Mouse (Mus musculus) adrenal gland, adult (tissue): ENCODE results near the gene H6pd.

ENCODE experiments used
- DNase-seq, 2 experiments: peaks; one replicate each; pipeline ENCODE4 v3.0.0; 2022 to 2023; ENCODE audit warnings: low spot score in 1 of 2; ENCODE audit not compliant: inconsistent age in 2 of 2

Gene H6pd

DNA sequence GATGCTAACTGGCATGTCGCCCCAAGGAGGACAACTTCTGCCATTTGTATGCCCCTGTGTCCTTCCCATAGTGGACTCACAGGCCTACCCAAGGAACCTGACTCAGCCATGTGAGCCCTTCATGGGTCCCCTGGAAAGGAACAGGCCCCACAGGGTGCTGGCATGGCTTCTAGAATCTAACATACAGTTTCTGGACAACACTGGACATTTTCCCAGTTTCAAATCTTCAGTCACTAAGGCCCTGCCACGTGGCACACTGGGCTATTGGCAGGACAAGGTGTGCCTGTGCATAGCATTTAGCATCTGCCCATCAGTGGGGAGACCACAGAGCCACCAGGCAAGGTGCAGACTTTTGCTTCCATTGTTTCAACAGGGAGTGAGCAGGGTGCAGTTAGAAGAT, 30.0 kb downstream of the H6pd start:
- DNase-seq = peak in 1 of 2 experiments; percentile 30

DNA sequence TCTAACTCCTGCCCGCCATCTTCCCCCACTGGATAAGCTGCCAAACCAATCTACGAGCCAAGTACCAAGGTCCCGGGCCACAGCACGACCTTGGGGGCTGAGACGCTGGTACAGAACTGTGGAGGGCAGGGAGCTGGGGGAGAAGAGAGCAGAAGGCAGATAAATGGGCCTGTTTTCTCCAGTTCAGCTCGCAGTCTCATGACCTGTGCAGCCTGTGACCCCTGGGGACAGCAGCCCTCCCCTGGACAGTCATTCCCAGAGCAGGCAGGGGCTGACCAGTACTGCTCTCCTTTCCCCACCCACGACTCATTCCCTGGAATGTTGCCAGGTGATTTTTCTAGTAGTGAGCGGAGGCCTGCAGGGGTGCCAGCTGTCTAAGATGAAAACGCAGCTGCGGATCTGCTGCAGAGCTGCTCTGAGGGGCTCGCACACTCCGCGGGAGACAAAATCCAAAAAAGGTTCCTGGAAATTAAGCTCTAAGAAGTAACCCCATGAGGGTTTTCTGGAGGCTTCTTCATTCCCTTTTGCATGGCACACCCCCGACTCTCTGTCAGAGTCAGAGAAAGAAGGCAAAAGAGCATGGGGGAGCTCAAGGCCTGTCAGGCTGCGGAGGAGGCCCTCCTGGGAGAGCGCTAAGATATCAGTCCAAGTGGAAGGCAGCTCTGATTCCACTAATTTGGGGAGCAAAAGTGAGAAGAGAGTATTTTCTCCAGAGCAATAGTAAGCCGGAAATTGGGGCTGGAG, 30.9 kb downstream of the H6pd start:
- DNase-seq = peak; percentile 84 to 91

DNA sequence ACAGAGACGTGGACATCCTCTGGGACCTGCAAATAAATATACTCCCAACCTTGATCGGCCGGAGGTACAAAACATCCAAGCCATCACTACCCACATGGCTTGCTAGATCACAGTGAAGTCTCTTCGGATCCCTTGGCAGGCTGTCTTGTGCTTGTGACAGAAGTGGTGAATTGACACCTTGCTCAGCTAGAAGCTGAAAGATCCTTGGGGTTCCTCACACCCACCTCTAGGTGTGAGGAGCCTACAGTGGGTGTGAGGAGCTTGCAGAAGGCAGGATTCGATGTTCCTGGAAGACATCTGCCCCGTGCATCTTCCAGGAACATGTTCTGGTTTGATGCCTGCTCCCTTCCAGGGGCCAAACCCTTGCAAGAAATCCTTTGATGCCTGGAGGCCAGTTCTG, 31.6 kb downstream of the H6pd start:
- no peak for DNase-seq

DNA sequence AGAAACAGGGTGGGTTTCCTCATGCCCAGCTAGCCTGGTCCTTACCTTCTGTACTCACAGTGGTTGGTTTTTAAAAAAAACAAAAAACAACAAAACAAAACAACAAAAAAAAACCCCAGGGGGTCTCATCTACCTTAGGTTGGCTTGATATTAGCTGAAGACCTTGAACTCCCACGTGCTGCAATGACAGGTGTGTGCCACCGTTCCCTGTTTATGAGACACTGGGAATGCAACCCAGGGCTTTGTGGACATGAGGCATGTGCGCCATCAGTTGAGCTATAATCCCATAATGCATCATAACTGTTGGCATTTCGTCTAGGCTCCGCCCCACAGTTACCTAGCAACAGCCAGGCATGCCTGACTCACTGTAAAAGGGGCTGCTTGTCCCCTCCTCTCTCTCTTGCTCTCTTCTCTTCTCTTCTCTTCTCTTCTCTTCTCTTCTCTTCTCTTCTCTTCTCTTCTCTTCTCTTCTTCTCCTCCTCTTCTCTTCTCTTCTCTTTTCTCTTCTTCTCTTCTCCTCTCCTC, 33.0 kb downstream of the H6pd start:
- DNase-seq = peak; percentile 63 to 79

DNA sequence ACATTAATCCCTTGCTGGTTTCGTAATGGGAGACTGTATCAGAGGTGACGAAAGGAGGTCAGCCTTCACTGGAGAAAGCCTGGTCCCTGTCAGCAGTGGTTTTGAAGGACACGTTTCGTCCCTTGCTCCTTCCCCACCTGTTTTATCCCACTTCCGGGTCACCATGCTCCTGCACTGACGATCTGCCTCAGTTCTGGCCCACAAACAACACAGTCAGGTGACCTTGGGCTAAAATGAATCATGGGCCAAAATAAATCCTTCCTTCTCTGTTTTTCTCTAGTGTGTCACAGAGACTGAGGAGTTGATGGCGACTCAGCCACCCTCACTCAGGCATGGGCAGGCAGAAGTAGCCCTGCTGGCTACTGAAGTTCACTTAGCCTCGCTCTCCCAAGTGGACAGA, 33.5 kb downstream of the H6pd start:
- DNase-seq = peak; percentile 76 to 92

DNA sequence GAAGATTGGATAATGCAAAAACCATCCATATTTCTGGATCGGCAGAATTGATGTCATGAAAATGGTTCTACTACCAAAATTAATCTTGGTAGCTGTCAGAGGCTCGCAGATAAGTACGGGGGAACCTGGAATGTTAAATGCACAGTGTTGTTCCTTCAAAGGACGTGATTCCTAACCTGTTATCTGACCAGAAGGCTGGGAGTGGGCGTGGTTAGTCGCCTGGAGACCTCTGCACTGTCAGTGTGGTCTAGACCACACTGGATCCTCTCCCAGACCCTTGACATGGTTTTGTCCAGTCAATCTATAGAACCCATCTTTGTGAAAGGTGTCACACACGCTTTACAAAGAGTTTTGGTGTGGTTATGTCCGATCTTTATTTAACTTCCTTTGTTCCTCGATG, 37.4 kb downstream of the H6pd start:
- no peak for DNase-seq

DNA sequence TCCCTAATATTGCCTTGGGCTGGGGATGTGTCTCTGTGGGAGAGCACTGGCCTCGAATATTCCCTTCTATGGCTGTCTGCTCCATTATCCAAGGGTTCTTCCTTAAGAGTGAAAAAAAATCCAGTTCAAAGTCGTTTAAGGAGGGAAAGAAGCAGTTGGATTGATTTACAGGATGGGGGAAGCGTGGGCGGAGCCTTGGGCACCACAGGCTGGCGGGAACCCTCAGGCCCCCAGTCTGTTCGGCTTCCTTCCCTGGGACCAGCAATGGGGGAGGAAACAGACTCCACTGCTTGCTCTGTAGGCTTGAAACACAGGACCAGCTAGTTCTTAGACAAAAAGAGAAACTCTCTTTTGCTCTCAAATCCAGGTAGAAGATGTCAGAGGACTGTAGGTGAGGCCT, 40.3 kb downstream of the H6pd start:
- no peak for DNase-seq

DNA sequence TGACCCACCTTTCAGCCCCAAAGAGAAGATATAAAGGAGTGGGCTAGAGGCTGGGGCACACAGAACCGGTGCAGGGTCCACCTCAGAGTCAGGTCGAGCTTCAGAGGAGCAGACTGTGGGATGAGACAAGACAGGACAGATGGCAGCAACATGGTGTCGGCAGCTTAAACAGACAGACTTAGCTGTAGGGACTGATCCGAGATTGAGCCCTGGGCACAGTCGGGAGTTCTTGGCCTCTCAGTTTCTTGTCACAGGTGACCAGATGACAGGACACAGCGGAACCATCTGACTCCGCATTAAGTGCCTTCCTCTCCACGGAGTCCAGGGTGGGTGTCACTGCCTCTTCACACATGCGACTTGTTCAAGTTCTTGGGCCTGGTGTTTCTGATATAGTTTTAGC, 41.9 kb downstream of the H6pd start:
- no peak for DNase-seq

DNA sequence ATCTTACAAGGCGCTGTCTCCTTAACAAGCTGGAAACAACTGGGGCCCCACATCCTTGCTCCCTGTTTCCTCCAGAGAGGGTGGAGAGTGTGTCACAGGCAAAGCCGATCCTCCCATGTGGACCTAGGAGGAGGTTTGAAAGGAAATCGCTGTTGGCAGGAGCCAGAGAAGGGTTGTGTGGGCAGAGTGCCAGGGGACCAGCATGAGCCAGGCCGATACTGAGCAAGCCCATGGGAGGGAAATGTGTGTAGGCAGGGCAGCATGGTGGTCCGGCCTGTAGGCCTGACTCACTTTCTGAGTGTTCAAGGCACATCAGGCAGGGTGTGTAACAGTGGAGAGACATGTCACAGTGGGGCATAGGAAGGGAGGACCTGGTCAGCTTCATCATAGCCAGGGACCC, 42.6 kb downstream of the H6pd start:
- peak; percentile 69 to 84 for DNase-seq

DNA sequence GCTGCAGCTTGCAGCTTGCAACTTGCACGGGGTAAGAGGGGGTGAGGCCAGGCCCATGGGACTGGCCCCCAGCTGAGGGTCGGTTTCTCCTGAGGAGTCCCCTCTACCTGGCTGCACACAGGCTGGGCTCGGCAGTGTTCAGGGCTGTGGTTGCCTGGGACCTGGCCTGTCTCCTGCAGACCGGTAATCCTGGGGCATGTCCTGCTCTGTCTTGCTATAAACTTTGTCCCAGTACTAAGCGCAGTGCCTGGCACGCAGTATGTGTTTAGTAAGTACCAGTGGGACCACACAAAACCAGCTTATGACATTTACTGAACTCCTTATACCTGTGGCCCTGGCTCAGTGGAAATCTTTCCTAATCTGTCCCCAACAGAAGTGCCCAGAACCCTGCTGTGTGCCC, 43.2 kb downstream of the H6pd start:
- no peak for DNase-seq

DNA sequence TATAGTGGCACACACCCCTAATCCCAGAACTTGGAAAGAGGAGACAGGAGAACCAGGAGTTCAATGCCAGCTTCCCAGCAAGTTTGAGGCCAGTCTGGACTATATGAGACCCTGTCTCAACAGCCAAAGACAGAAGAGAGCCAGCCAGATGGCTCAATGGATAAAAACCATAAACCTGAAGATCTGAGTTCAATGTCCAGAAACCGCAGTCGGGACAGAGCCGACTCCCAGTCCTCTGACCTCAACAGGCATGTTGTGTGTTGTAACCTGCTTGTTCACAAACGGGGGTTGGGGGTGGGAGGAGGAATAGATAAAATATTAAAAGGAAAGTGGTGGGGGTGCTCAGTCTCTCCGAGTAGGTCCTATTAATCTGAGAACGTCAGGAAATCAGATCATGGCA, 43.6 kb downstream of the H6pd start:
- no peak for DNase-seq

DNA sequence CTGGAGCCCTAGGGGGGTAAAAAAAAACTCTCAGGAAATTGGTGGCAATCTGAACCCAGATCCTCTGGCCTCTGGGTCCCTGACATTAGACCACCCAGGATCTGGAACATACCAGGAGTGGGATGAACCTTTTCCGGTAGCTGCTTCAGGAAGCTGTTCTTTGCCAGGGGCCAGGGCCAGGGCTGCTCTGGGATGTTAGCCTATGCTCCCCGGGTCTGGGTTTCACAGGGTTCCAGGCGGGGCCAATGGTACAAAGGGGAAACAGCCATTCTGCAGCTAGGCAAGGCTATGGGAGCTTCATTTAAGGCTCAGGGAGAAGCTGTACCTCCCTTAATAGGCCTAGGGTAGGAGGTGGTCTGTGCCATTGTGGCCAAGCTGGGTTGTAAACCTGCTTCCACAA, 44.1 kb downstream of the H6pd start:
- DNase-seq = no peak

DNA sequence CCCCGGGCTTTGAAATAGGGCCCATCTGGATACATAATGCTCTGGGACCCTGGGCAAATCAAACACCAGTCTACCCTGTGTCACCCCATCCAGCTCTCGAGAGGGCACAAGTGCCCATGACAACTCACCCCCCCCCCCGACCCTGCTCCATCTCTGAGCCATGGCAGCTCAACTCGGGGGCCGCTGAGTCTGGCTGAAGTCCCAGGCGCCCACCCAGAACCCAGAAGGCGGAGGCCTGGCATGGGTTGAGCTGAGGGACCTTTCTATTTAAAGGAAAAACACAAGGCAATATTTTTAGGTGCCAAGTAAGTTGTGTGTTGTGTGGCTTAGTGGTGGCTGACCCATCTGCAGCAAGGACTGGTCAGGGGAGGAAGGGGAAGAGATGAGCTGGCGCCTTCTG, 44.5 kb downstream of the H6pd start:
- no peak for DNase-seq

DNA sequence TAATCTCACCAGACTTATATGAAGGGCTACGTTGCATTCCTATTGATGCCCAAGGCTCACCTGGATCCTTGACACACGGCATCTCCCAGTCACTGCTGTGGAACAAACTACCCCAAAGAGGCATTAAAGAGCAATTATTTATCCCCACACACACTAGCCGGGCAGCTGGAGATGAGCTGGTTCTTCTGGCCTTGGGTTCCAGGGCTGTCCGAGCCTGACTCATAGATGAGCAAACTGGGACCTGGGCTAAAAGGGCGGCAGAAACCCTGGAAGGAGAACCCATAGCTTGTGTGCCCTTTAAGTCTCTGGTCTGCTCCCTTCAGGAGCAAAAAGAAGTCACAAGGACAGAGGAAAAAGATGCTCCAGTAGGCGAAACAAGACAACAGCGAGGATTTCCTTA, 48.4 kb downstream of the H6pd start:
- peak; percentile 77 to 84 for DNase-seq

DNA sequence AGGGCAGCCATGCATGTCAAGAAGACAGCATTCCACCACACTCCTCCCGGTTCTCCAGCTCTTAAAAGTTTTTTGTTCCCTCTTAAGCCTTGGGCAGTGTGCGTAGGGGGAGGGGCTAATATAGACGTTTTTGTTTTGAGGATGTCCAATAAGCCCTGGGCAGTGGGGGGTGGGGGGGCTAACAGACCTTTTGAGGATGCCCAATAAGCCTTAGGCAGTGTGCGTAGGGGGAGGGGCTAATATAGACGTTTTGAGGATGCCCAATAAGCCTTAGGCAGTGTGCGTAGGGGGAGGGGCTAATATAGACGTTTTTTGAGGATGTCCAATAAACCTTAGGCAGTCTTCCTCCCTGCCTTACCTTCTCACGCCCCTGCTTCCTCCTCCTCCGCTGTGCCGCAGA, 49.0 kb downstream of the H6pd start:
- no peak for DNase-seq

DNA sequence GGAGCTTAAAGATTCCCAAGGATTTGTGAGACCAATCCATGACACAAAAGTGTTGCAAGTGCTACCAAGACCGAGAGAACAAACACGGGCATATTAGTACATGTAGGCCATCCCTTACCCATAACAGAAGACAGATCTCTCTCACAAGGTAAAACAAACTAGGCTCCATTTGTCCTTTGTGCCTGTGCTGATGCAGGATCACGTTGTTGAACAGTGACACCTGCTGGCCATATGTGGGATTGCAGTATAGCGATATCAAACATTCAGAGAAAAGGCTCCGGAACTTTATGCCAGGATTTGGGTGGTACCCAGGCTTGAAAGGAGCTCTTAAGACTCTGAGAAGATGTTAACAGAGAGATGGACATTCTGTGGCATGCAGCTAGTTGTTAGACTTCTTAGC, 50.3 kb downstream of the H6pd start:
- peak; percentile 80 to 95 for DNase-seq

DNA sequence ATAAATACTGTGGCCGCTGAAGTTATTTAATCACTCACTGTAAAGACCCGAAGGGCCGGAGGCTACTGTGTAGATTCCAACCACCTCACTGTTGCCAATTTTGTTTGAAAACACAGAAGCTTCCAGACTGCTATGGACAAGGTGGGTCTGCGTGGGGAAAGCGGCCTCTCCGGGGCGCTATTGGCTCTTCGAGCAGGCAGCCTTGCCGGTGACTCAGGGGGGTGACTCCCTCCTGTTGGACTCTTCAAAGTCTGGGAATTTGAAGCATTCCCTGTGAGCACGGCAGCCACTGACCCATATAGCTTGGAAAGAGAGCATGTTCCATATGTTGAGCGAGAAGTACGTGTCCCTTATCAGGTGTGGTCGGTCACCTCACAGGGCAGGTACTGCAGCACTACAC, 52.8 kb downstream of the H6pd start:
- peak; percentile 55 to 64 for DNase-seq

DNA sequence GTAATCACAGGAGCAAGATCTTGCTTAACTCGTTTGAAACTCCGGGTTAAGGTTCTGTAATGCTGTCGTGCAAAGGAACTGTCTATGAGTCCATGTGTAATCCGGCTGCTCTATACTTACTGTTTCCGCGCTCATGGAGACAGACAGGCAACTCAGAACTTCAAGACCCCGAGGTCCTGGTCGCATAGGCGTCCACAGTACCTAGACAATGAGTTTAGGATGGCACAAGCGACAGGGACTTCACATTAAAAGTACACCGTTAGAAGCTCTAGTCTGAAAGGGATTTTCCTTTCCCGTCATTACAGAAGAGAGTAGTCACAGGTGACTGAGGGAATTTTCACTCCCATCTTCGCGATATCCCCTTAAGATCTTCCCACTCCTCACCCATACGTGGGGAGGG, 53.2 kb downstream of the H6pd start:
- no peak for DNase-seq

DNA sequence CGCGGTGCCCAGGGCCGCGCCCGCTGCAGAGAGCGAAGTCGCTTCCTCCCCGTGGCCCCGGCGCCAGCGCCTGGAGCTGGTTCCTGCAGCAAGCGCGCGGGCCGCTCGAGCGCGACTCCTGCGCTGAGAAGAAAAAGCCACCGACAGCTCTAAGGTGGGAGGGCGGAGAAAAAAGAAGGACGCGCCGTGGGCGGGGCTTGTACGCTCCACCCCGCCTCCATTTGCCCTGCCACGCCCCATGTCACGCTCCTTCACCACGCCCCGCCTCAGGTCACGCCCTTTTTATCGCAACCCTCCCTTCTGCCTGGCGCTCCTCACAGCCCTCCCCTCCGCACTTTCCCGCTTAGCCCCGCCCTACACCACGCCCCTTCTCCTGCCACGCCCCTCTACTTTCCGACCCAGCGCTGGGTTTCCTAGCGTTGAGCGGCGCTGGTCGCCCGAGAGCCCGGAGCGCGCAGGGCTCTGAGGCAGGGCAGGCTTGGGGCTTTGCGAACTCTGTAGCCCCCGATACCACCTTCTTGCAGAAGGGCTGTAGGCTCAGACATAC, 53.9 kb downstream of the H6pd start, which contains the start of gene Spsb1:
Gene Spsb1, minus strand, starts transcription at position 151 of the 547 bp plus-strand sequence.
- DNase-seq = peak; percentile 99 to 100

DNA sequence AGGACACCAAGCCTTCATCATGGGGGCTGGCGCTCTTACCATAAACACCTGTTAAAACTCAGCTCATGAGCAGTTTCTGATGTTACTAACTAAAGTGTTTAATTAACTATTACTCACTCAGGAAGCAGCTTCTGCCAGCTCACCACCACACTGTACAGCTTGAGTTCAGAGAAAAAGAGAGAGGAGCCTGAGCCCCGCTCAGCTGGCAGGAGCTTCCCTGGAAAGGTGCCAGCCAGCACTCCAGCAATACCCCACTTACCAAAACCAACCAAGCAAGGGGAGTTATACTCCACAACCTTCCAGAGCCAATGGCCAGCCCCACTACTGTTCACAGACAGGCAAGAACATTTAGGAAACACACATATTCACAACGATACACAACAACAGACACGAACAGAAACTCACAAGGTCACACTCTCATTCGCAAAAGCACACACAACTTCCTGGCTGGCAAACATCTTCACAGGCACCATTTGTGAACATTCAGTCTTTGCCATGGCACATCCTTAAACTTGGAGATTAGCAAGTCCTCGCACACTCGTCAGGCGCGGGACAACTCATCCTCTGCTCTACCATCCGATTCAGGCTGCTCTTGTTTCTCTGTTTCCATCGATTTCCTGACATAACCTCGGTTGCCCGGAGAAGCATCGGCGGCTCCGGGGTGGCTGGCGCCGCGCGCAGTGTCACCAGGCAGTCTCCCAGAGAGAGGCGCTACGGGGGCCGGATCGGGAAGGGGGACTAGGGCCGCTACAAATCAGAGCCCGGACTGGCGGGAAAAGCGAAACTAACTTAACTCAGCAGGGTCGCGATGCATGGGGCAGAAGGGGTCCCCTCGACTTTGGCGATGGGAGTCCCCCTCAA, 55.0 kb downstream of the H6pd start:
- peak; percentile 73 to 90 for DNase-seq

DNA sequence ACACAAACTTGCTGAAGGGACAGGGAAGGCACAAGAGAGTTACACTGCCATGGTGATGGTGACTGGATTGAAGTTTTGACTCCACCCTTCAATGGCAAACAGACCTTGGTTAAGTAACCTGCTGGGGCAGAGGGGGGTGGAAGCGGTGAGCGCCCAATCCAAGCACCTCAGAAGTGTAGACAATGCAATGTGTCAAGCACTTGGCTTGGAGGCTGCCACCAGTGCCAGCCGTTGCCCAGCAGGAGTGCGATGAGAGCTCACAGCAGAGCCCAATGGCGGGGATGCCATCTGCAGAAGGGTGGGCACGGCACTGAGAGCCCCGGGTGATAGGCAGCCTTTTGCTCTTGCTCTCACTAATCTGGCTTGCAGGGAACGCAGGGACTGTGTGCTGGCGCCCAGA, 56.6 kb downstream of the H6pd start:
- no peak for DNase-seq

DNA sequence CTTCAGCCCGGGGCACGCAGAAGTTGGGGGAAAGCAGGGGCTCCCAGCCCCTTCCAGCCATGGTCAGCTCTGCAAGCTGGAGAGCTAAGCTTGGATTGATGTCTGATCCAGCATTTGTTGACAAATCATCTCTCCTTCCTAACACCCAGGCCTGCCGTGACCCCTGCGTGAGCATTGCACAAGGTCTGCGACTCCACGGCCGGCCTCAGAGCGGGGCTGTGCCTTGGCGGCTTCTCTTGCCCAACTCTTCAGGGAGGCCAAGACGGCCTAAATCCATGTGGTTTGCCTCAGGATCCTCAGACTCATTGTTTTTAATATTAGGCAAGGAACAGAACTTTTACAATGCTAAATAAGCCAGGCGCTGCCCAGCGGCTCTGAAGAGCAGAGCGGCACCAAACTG, 57.6 kb downstream of the H6pd start:
- DNase-seq = peak in 1 of 2 experiments; percentile 73
